Mouse (Mus musculus) heart, embryonic 16.5 days (tissue): ENCODE measurements around the gene Rit1. TPM values are rescaled to one million over a fixed set of nuclear protein-coding genes. Genes with fewer than 3 reads are reported as not detected.

Experiments used
- ATAC-seq: fragments of 200-750 bp; cut with Nextera tagmentation; replicated peaks from 2 replicates; pipeline ENCODE4 v1.8.0; 2017; ENCODE audit warnings: moderate number of reproducible peaks; ENCODE audit not compliant: insufficient read depth, low FRiP score; ENCODE audit errors: extremely low read depth
- H3K27ac ChIP-seq: fragments of 300-500 bp; sonication (generic); 2 replicates; pipeline ENCODE4 v1.5.1; 2014; ENCODE audit warnings: mild to moderate bottlenecking, low read length, control low read depth, moderate library complexity
- H3K27me3 ChIP-seq: fragments of 300-500 bp; sonication (generic); 2 replicates; pipeline ENCODE4 v1.6.1; 2014; ENCODE audit warnings: low read length, mixed read lengths; ENCODE audit not compliant: control insufficient read depth, insufficient read depth
- H3K36me3 ChIP-seq: fragments of 300-500 bp; sonication (generic); 2 replicates; pipeline ENCODE4 v1.6.1; 2014; ENCODE audit not compliant: control insufficient read depth, insufficient read depth
- H3K4me1 ChIP-seq: fragments of 300-500 bp; sonication (generic); 2 replicates; pipeline ENCODE4 v1.6.1; 2014; ENCODE audit warnings: low read length, mixed read lengths; ENCODE audit not compliant: control insufficient read depth, insufficient read depth
- H3K4me2 ChIP-seq: fragments of 300-500 bp; sonication (generic); 2 replicates; pipeline ENCODE4 v1.6.1; 2014; ENCODE audit warnings: low read depth, mild to moderate bottlenecking, control low read depth, low read length
- H3K4me3 ChIP-seq: fragments of 300-500 bp; sonication (generic); 2 replicates; pipeline ENCODE4 v1.5.1; 2014; ENCODE audit warnings: mild to moderate bottlenecking, control low read depth, low read length
- H3K9ac ChIP-seq: fragments of 300-500 bp; sonication (generic); 2 replicates; pipeline ENCODE4 v1.6.1; 2014; ENCODE audit warnings: low read length, control low read depth
- H3K9me3 ChIP-seq: fragments of 300-500 bp; sonication (generic); replicated peaks from 2 replicates; pipeline ENCODE4 v1.6.1; 2016; ENCODE audit warnings: low read length; ENCODE audit not compliant: control insufficient read depth
- WGBS: fragments of 180-500 bp; shearing (Covaris S2); extraction: QIAGEN DNeasy Blood & Tissue Kit; methylation state at CpG from one replicate; pipeline ENCODE4 v1.1.7; 2014; 5-methylcytosine and 5-hydroxymethylcytosine counted together
- polyA plus RNA-seq: library from polyadenylated mRNA; unstranded; fragments of >200 nt; fragmentation: Nextera tagmentation; extraction: Ambion mirVana; gene quantifications from 2 replicates; pipeline ENCODE4 v1.2.1, GENCODE M21; 2015

Rit1 gene
- polyA plus RNA-seq: 59.0 and 59.4 TPM in 2 replicates

DNA sequence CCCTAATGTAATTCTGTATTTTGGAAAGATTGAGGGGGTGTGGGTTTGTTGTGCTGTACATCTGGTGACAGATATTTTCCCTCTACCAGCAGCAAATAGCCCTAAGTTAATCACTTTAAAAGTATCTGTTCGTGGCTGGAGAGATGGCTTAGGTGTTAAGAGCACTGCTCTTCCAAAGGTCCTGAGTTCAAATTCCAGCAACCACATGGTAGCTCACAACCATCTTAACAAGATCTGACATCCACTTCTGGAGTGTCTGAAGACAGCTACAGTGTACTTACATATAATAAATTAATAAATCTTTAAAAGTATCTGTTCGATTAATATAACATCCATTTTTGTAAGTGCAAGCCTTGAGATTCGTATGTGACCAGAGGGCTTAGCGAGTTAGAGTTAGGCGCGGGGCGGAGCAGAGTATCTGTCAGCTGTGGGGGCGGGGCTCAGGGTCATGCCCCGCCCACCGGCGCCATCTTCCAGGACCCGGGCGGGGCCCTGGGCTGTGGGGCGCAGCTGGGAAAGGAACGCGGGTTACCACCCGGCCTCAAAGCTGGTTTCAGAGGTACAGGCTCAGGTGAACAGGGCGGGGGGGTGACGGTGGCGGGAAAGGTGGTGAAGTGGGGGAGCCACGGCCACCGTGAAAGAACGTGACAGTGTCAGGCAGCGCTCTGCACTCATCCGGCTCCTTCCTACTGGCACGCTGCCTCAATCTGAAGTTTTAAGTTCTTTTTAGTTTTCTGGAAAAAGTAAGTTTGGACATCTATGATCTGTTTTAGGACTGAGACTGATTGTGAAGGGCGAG is at the start of gene Rit1:
Gene Rit1 (plus strand): TSS at position 440 of the 799 bp plus-strand sequence.
- peak within 1 kb of the TSS; percentile 77 for H3K4me3 ChIP-seq
- ATAC-seq: peak; percentile 85
- 2% methylated on average over 27 of the region's 27 CpGs for WGBS
- peak within 1 kb of the TSS; percentile 85 for H3K27ac ChIP-seq
- peak within 1 kb of the TSS; percentile 90 for H3K4me2 ChIP-seq
- H3K36me3 ChIP-seq: peaks cover 31% of the 10 kb centered on the region
- no peaks in the 10 kb centered on the region for H3K9me3 ChIP-seq
- no peaks in the 10 kb centered on the region for H3K27me3 ChIP-seq
- peaks cover 19% of the 10 kb centered on the region for H3K4me1 ChIP-seq
- peak within 1 kb of the TSS; percentile 85 for H3K9ac ChIP-seq

DNA sequence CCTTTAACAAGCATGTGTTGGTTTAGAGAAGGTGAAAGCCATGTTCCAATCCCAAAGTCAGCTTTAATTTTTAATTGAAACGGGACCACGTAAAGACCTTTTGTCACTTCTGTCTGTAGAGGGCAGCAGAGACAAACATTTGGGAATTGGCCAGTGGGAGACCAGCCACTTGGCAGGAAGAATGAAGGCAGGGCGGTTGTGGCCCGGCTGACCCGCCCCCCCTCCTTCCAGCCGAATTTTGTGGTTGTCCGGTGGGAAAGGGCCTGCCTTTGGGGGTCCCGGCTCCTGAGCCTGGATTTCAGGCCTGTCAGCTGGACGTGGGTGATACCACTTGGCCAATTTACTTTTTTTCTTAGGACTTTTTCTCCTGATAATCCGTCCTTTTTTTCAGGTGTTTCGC is 39.2 kb upstream of the Rit1 start:
- Histone ChIP-seq H3K9ac (peak overlapping the region; percentile 69), H3K36me3 (no peaks in the 10 kb centered on the region), H3K4me2 (peak overlapping the region; percentile 72), H3K4me3 (peak overlapping the region; percentile 42), H3K9me3 (no peaks in the 10 kb centered on the region), H3K27ac (no peak overlapping the region), H3K27me3 (no peaks in the 10 kb centered on the region), H3K4me1 (no peaks in the 10 kb centered on the region)
- peak; percentile 58; the same call in 1 of the 2 replicates for ATAC-seq
- WGBS: 9% methylated on average over 11 of the region's 11 CpGs

GRCm38 (mm10) chr3:88683814-88684213 is 32.8 kb upstream of the Rit1 start:
- Histone ChIP-seq H3K9me3 (no peaks in the 10 kb centered on the region), H3K27ac (no peak overlapping the region), H3K36me3 (peaks cover 3% of the 10 kb centered on the region; the same call in 1 of the 2 replicates), H3K9ac (no peak overlapping the region), H3K27me3 (no peaks in the 10 kb centered on the region), H3K4me2 (no peak overlapping the region), H3K4me3 (no peak overlapping the region), H3K4me1 (peaks cover 13% of the 10 kb centered on the region)
- WGBS: 63% methylated on average over 2 of the region's 2 CpGs
- no peak for ATAC-seq

DNA sequence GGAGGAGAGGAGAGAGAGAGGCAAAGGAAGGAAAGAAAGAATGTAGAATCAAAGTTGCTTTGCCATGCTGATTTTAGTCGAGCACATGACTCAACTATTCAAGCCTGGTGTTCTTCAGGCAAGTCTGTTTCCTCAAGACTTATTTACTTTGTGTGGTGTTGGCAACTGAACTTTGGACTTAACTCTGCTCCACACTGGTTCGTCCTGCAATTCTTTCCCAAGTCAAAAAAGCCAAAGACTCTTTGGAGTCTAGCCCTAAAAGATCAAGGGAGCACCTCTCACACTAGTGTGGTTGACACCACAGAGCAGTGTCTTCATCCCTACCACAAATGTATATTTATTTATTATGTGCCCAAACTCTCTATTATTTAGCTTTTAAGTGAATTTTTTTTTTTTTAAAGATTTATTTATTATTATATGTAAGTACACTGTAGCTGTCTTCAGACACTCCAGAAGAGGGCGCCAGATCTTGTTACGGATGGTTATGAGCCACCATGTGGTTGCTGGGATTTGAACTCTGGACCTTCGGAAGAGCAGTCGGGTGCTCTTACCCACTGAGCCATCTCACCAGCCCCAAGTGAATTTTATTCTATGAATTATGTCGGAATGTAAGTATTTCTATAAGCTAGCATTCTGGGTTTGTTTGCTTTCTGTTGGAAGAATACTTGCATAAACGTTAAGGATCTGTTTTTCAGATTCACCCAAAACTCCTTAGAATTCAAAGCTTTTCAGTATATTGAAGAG is 32.2 kb upstream of the Rit1 start:
- Histone ChIP-seq H3K27me3 (no peaks in the 10 kb centered on the region), H3K36me3 (peaks cover 7% of the 10 kb centered on the region; the same call in 1 of the 2 replicates), H3K27ac (peak overlapping the region; percentile 92), H3K4me1 (peaks cover 13% of the 10 kb centered on the region), H3K4me3 (peak overlapping the region; percentile 99), H3K9me3 (no peaks in the 10 kb centered on the region), H3K9ac (peak overlapping the region; percentile 73), H3K4me2 (peak overlapping the region; percentile 54)
- WGBS: 58% methylated on average over 7 of the region's 8 CpGs
- no peak for ATAC-seq

DNA sequence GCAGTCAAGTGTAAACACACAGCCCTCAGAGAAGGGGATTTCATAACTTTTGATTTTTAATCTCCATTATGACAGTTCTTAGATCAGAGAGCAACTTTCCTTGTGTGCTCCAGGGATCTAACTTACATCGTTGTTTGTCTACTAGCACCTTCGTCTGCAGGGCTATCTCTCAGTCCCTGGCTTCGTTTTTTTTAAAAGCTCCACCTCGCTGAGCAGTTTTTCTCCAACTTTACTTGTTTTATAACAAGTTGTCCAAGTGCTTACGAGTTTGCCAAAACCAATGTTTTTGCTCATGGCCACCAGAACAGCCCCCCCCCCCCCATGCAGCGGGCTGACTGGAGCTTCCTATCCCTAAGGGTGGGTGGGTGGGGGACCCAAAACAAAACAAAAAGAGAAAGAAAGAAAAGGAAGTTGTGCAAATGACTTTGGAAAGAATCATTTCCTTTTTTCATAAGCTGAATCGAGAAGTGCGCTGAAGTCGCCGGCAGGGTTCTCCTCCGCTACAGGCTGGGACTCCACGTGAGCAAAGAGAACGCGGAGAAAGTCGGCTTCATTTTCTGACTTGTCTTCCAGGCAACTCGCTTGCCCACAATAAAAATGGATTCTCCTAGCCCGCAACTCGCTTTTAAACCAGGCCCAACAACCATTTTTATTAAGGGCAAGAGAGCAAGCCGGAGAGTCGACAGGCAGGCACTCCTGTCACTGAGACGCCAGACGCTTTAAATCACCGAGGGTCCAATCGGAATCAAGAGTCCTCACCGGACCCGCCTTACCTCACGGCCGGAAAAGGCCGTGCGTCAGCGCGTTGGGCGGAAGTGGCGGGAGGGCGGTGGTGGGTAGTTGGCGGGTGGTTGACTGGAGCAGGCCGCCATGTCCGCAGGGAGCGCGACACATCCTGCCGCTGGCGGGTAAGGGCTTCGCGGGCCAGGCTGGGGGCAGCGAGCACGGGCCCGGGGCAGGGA is 31.4 kb upstream of the Rit1 start, which contains the start of gene Khdc4:
Gene Khdc4 (plus strand): TSS at position 824 of the 962 bp plus-strand sequence.
- no peaks in the 10 kb centered on the region for H3K9me3 ChIP-seq
- peaks cover 16% of the 10 kb centered on the region for H3K36me3 ChIP-seq
- H3K27ac ChIP-seq: peak within 1 kb of the TSS; percentile 98
- peak within 1 kb of the TSS; percentile 98 for H3K9ac ChIP-seq
- peaks cover 13% of the 10 kb centered on the region for H3K4me1 ChIP-seq
- H3K27me3 ChIP-seq: no peaks in the 10 kb centered on the region
- H3K4me2 ChIP-seq: peak within 1 kb of the TSS; percentile 97
- under 1% methylated on average over 47 of the region's 47 CpGs for WGBS
- H3K4me3 ChIP-seq: peak within 1 kb of the TSS; percentile 99
- ATAC-seq: peak; percentile 99

GRCm38 (mm10) chr3:88685958-88686451 is 30.6 kb upstream of the Rit1 start:
- H3K9ac ChIP-seq: peak overlapping the region; percentile 98
- WGBS: under 1% methylated on average over 45 of the region's 45 CpGs
- H3K27ac ChIP-seq: peak overlapping the region; percentile 98
- ATAC-seq: peak; percentile 63
- peak overlapping the region; percentile 99 for H3K4me3 ChIP-seq
- H3K36me3 ChIP-seq: peaks cover 23% of the 10 kb centered on the region
- H3K9me3 ChIP-seq: no peaks in the 10 kb centered on the region
- H3K27me3 ChIP-seq: no peaks in the 10 kb centered on the region
- H3K4me1 ChIP-seq: peaks cover 13% of the 10 kb centered on the region
- H3K4me2 ChIP-seq: peak overlapping the region; percentile 97

GRCm38 (mm10) chr3:88686734-88687611 is 29.7 kb upstream of the Rit1 start:
- H3K4me3 ChIP-seq: peak overlapping the region; percentile 99
- peaks cover 13% of the 10 kb centered on the region for H3K4me1 ChIP-seq
- peaks cover 30% of the 10 kb centered on the region for H3K36me3 ChIP-seq
- WGBS: 16% methylated on average over 13 of the region's 13 CpGs
- H3K27ac ChIP-seq: peak overlapping the region; percentile 98
- peak overlapping the region; percentile 98 for H3K9ac ChIP-seq
- no peaks in the 10 kb centered on the region for H3K27me3 ChIP-seq
- no peak for ATAC-seq
- H3K4me2 ChIP-seq: peak overlapping the region; percentile 97
- H3K9me3 ChIP-seq: no peaks in the 10 kb centered on the region
